Mouse (Mus musculus): ENCODE results near the gene Zeb2. TPM values are rescaled to one million over a fixed set of nuclear protein-coding genes. Genes with fewer than 3 reads are reported as not detected.
"Not testable (repeated sequence)": the region's sequence is repeated elsewhere in the genome, so short reads cannot be mapped to it uniquely, and the experiment has no call there.

The Zeb2 gene
- polyA plus RNA-seq, 1 experiment, result 0.54 TPM

DNA sequence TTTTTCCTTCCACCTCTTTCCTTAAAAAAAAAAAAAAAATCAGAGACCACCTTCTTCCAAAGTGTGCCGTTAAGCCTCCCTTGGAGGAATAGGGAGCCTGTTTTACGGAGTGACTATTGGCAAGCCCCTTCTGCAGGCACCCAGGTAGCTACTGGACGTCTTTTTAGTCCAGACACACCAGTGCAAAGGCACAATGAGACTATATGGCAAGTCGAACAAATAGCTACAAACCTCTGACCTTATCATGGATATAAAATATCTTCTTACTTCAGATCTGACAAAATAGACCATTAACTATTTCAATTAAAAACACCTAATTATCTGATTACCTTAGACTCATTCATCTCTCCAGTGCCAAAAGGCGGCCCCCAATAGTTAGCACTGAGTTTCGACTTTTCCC, 2.0 kb downstream of the Zeb2 start:
- no peak for TF ChIP-seq GATA1 (IDR thresholded peaks at IDR 0.05; ENCODE audit: low read length)
- TF ChIP-seq TAL1 (IDR thresholded peaks at IDR 0.05; ENCODE audit: low read length), result no peak
- Histone ChIP-seq H3K36me3 (ENCODE audit: control insufficient read depth) (no peaks in the 10 kb centered on the region), H3K4me3 (replicated peaks) (peak overlapping the region; percentile 67), H3K9me3 (ENCODE audit: control insufficient read depth, low read length) (no peaks in the 10 kb centered on the region), H3K27me3 (ENCODE audit: control insufficient read depth) (peaks cover 40% of the 10 kb centered on the region), H3K4me1 (ENCODE audit: control insufficient read depth) (peaks cover 48% of the 10 kb centered on the region)

DNA sequence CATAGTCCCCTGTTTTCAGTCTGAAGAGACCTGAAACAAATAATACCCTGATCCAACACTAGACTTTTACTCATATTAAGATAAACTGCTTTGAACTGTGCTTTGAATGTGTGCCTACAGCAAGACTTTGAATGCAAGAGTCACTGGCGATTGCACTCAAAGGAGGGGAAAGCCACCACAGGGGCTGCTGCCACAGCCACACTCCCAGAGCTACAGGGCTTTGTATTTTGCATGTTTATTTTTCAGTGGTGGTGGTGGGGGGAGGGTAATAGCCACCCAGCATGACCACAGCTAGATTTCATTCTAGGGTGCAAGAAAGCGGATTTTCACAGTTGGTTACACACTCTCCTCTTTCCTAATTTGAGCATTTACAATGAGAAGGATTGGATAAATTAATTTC, 2.6 kb downstream of the Zeb2 start:
- Histone ChIP-seq H3K9me3 (ENCODE audit: control insufficient read depth, low read length) (no peaks in the 10 kb centered on the region), H3K36me3 (ENCODE audit: control insufficient read depth) (no peaks in the 10 kb centered on the region), H3K4me3 (replicated peaks) (no peak overlapping the region), H3K4me1 (ENCODE audit: control insufficient read depth) (peaks cover 48% of the 10 kb centered on the region), H3K27me3 (ENCODE audit: control insufficient read depth) (peaks cover 40% of the 10 kb centered on the region)
- TF ChIP-seq TAL1 (IDR thresholded peaks at IDR 0.05; ENCODE audit: low read length) (no peak), GATA1 (IDR thresholded peaks at IDR 0.05; ENCODE audit: low read length) (no peak)

DNA sequence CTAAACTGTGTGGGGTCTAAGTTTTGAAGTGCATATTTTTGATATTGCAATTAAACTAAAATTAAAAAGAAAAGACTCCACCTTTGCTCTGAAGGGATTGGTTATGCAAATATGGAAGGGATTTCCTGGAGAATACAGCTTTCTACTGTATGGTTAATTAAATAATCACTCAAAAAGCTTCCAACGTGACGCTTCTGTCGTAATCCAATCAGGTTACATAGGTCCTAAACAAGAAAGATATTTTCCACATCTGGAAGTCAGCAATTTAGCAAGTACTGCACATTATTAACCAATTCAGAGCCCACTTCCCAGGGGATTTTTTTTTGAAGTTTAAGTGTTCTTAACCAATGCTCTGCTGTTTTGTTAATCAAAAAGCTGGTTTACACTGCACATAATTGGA, 3.3 kb downstream of the Zeb2 start:
- peaks cover 40% of the 10 kb centered on the region for H3K27me3 ChIP-seq (ENCODE audit: control insufficient read depth)
- H3K36me3 ChIP-seq (ENCODE audit: control insufficient read depth), result no peaks in the 10 kb centered on the region
- H3K4me1 ChIP-seq (ENCODE audit: control insufficient read depth), result peaks cover 48% of the 10 kb centered on the region
- no peak for TF ChIP-seq GATA1 (IDR thresholded peaks at IDR 0.05; ENCODE audit: low read length)
- TF ChIP-seq TAL1 (IDR thresholded peaks at IDR 0.05; ENCODE audit: low read length), result no peak
- no peak overlapping the region for H3K4me3 ChIP-seq (replicated peaks)
- no peaks in the 10 kb centered on the region for H3K9me3 ChIP-seq (ENCODE audit: control insufficient read depth, low read length)

DNA sequence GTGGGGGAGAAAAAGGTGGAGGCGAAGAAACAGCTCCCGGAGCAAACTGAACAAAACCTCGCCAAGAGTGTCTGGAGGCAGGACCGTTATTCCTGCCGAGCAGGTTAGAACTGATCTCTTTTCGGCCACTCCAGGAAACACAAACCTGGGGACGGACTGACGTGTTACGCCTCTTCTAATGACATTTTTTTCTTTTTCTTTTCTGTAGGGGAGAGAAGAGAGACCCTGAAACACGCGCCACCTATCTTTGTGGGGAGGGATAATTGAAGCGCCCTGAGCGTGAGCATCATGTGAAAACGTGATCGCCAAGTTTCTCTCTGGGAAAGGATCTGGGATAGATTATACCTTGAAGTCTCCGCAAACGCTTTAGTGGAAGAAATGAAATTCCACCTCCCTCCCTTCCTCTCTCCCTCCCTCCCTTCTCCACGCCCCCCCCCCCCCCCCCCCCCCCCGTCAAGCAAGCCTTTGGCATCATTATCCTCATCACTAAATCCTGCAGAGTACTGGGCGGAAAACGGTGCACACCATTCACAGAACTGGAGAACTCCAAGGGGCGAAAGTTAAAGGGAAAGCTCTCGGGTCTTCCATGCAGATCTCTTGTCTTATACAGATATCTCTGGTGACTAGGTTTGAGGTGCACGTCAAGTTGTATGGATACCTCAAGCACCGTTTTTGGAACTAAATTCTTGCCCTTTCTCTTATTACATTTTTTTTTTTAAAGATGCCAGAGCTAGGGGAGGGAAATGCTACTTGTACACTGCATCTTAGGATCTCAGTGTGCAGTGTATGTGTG, 4.1 kb downstream of the Zeb2 start:
- Histone ChIP-seq H3K4me3 (replicated peaks) (peak overlapping the region; percentile 76), H3K4me1 (ENCODE audit: control insufficient read depth) (peaks cover 56% of the 10 kb centered on the region), H3K27me3 (ENCODE audit: control insufficient read depth) (peaks cover 37% of the 10 kb centered on the region), H3K36me3 (ENCODE audit: control insufficient read depth) (no peaks in the 10 kb centered on the region), H3K9me3 (ENCODE audit: control insufficient read depth, low read length) (no peaks in the 10 kb centered on the region)
- TF ChIP-seq TAL1 (IDR thresholded peaks at IDR 0.05; ENCODE audit: low read length) (no peak), GATA1 (IDR thresholded peaks at IDR 0.05; ENCODE audit: low read length) (no peak)

DNA sequence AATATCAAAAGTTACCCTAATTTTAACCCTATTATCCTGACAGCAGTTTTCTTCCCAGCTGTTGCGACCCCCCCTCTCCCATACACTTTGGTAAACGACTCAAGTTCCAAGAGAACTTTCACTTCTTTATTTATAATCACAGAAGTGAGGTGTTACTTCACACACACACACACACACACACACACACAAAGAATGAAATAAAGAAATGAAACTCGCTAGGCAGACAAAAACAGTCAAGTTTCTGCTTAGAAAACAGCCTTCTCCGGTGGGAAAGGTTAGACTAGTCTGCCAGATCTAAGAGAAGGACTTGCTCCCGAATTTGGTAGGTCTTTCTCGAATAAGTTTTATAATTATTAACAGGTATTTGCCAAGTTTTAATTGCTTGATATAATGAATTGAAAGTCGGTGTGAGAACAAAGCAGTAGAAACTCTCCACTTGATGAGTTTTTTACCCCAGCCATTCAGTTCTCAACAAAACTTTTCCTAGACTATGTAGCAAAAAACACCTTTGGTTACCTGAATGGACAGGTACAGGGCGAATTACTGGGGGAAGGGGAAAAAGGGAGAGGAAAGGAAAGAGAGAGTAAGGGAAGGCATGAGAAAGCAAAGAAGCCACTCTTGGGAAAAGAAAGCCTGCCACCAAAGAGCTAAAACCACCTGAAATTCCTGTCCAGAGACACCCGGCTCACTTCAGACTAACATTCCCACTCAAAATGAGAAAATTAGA, 5.0 kb downstream of the Zeb2 start:
- TF ChIP-seq TAL1 (IDR thresholded peaks at IDR 0.05; ENCODE audit: low read length) (no peak), GATA1 (IDR thresholded peaks at IDR 0.05; ENCODE audit: low read length) (no peak)
- Histone ChIP-seq H3K4me1 (ENCODE audit: control insufficient read depth) (peaks cover 62% of the 10 kb centered on the region), H3K9me3 (ENCODE audit: control insufficient read depth, low read length) (no peaks in the 10 kb centered on the region), H3K4me3 (replicated peaks) (peak overlapping the region; percentile 76), H3K36me3 (ENCODE audit: control insufficient read depth) (peaks cover 5% of the 10 kb centered on the region), H3K27me3 (ENCODE audit: control insufficient read depth) (peaks cover 30% of the 10 kb centered on the region)

DNA sequence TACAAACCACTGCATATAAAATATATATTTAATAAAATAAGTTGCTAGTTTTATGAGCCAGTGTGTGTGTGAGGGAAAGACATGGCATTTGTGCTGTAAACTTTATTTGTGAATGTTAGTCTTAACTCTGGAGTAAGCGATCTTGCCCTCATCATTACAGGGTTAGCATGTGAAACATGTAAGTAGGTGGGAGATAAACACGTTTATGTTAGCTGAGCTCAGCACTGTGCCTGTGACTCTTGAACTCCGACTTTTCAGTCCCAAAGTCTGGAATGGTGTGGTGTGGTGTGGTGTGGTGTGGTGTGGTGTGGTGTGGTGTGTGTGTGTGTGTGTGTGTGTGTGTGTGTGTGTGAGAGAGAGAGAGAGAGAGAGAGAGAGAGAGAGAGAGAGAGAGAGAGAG, 5.6 kb downstream of the Zeb2 start:
- Histone ChIP-seq H3K4me1 (ENCODE audit: control insufficient read depth) (peaks cover 61% of the 10 kb centered on the region), H3K27me3 (ENCODE audit: control insufficient read depth) (peaks cover 25% of the 10 kb centered on the region)
- not testable (repeated sequence) for H3K36me3 ChIP-seq (ENCODE audit: control insufficient read depth)

DNA sequence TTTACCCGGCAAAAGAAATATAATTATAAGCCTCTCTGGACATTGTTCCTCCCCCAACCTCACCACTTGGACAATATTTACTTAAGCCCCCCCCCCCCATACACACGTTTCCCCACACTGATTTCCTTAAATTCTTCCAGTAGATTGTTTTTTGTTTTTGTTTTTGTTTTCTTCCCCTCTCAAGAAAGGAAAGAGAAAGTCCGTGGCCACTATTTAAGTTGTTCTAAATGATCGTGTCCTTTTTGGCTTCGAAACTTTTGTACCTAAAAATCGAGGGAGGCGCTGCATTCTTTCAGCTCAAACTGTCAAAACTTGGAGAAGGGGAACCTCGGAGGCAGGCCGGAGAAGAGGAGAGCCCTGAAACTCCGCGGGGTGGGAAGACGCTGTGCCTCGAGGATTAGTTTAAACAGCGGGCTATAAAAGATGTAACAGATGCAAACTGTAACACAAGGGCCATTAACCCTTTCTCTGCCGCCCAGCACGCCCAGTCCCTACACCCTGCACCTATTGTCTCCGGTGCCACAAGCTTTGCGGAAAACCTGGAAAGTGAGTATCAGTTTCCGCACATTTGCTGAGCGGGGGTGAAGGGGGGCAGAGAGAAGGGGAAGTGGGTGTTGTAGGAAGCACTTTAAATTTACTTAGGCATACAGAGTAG, 6.3 kb downstream of the Zeb2 start:
- Histone ChIP-seq H3K4me1 (ENCODE audit: control insufficient read depth) (peaks cover 62% of the 10 kb centered on the region), H3K9me3 (ENCODE audit: control insufficient read depth, low read length) (no peaks in the 10 kb centered on the region), H3K27me3 (ENCODE audit: control insufficient read depth) (peaks cover 18% of the 10 kb centered on the region)

More for the DNA sequence above, 5.6 kb downstream of the Zeb2 start:
- not testable (repeated sequence) for H3K9me3 ChIP-seq (ENCODE audit: control insufficient read depth, low read length)
- peak overlapping the region; percentile 76 for H3K4me3 ChIP-seq (replicated peaks)

DNA sequence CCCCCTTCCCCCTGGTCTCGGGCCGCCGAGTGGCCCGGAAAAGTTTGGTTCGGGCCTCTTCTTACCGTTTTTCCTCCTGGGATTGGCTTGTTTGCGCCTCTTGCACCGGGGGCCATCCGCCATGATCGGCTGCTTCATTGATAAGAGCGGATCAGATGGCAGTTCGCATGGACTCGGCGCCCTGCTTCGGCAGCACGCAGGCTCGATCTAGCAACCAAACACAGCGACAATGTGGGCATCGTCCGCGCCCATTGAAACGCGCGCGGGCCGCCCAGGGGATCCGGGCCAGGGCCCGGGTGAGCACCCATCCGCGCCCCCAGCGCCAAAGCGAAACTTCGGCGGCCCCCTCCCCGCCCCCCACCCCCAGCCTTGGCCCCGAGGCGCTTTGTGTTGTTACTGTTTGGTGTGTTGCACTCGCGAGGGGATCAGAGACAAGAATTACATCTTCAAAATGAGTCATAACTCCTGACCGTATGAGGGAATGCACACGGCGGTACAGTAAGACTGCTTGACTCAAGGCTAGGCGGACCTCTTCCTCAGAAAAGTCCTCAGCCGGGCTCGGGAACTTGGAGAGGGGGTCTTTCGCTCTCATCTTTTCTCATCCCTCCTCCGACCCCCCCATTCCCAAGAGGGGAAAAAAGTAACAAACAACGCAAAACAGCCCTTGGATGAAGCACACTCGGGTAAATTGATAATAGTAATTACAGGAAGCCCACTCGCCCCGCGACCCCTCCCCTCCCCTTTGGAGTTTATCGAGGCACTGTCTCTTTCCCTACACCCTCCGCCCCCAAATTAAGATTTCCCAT, 7.0 kb downstream of the Zeb2 start:
- H3K9me3 ChIP-seq (ENCODE audit: control insufficient read depth, low read length), result no peaks in the 10 kb centered on the region
- H3K36me3 ChIP-seq (ENCODE audit: control insufficient read depth), result peaks cover 21% of the 10 kb centered on the region
- peak overlapping the region; percentile 76 for H3K4me3 ChIP-seq (replicated peaks)
- peaks cover 62% of the 10 kb centered on the region for H3K4me1 ChIP-seq (ENCODE audit: control insufficient read depth)
- TF ChIP-seq GATA1 (IDR thresholded peaks at IDR 0.05; ENCODE audit: low read length) (peak; percentile 37; the same call in 1 of the 2 replicates), TAL1 (IDR thresholded peaks at IDR 0.05; ENCODE audit: low read length) (no peak)
- H3K27me3 ChIP-seq (ENCODE audit: control insufficient read depth), result peaks cover 13% of the 10 kb centered on the region

More for the DNA sequence above, 6.3 kb downstream of the Zeb2 start:
- TF ChIP-seq GATA1 (IDR thresholded peaks at IDR 0.05; ENCODE audit: low read length) (no peak), TAL1 (IDR thresholded peaks at IDR 0.05; ENCODE audit: low read length) (no peak)
- Histone ChIP-seq H3K36me3 (ENCODE audit: control insufficient read depth) (peaks cover 13% of the 10 kb centered on the region), H3K4me3 (replicated peaks) (peak overlapping the region; percentile 76)
